Mouse (Mus musculus): ENCODE results near the gene Ackr2.

Gene Ackr2

GRCm38 (mm10) chr9:121916102-121916501 is 17.9 kb downstream of the Ackr2 start, which contains the start of gene Cyp8b1:
Gene Cyp8b1 (minus strand): TSS chr9:121916305.
- DNase-seq (ENCODE audit: low spot score in 2 of 2) = no peak

GRCm38 (mm10) chr9:121919027-121919501 is 20.9 kb downstream of the Ackr2 start:
- no peak for DNase-seq (ENCODE audit: low spot score in 2 of 2)

GRCm38 (mm10) chr9:121923443-121923842 is 25.3 kb downstream of the Ackr2 start:
- DNase-seq (ENCODE audit: low spot score in 2 of 2) = no peak

- DNase-seq (ENCODE audit: low spot score in 2 of 2) = no peak
These were observed 25.8 kb downstream of the Ackr2 start for GRCm38 (mm10) chr9:121923906-121924305.

- DNase-seq (ENCODE audit: low spot score in 2 of 2) = no peak
These were observed 26.9 kb downstream of the Ackr2 start for GRCm38 (mm10) chr9:121924901-121925560.

- DNase-seq (ENCODE audit: low spot score in 2 of 2) = no peak
These were observed 27.8 kb downstream of the Ackr2 start for GRCm38 (mm10) chr9:121925959-121926358.

- DNase-seq (ENCODE audit: low spot score in 2 of 2) = no peak
These were observed 28.7 kb downstream of the Ackr2 start for GRCm38 (mm10) chr9:121926634-121927405.

- no peak for DNase-seq (ENCODE audit: low spot score in 2 of 2)
These were observed 29.6 kb downstream of the Ackr2 start for GRCm38 (mm10) chr9:121927721-121928120.

- peak in 1 of 2 experiments; percentile 25 for DNase-seq (ENCODE audit: low spot score in 2 of 2)
These were observed 30.3 kb downstream of the Ackr2 start for GRCm38 (mm10) chr9:121928498-121928897.

GRCm38 (mm10) chr9:121934856-121935255 is 36.7 kb downstream of the Ackr2 start:
- no peak for DNase-seq (ENCODE audit: low spot score in 2 of 2)

GRCm38 (mm10) chr9:121936952-121937351 is 38.8 kb downstream of the Ackr2 start:
- no peak for DNase-seq (ENCODE audit: low spot score in 2 of 2)

GRCm38 (mm10) chr9:121937451-121937864 is 39.3 kb downstream of the Ackr2 start:
- DNase-seq (ENCODE audit: low spot score in 2 of 2) = no peak

- DNase-seq (ENCODE audit: low spot score in 2 of 2) = no peak
These were observed 39.8 kb downstream of the Ackr2 start for GRCm38 (mm10) chr9:121937944-121938355.

- no peak for DNase-seq (ENCODE audit: low spot score in 2 of 2)
These were observed 44.9 kb downstream of the Ackr2 start for GRCm38 (mm10) chr9:121943005-121943404.

- no peak for DNase-seq (ENCODE audit: low spot score in 2 of 2)
These were observed 45.5 kb downstream of the Ackr2 start for GRCm38 (mm10) chr9:121943628-121944027.

GRCm38 (mm10) chr9:121947784-121948183 is 49.6 kb downstream of the Ackr2 start:
- DNase-seq (ENCODE audit: low spot score in 2 of 2) = peak; percentile 51 to 67

GRCm38 (mm10) chr9:121948431-121948830 is 50.3 kb downstream of the Ackr2 start:
- no peak for DNase-seq (ENCODE audit: low spot score in 2 of 2)

GRCm38 (mm10) chr9:121950418-121951113 is 52.4 kb downstream of the Ackr2 start, which contains the start of gene Fam198a:
Gene Fam198a (plus strand): TSS chr9:121950988.
- DNase-seq (ENCODE audit: low spot score in 2 of 2) = peak; percentile 44 to 69

- DNase-seq (ENCODE audit: low spot score in 2 of 2) = no peak
These were observed 52.9 kb downstream of the Ackr2 start for GRCm38 (mm10) chr9:121951114-121951423.

- no peak for DNase-seq (ENCODE audit: low spot score in 2 of 2)
These were observed 54.4 kb downstream of the Ackr2 start for GRCm38 (mm10) chr9:121952596-121952995.

- DNase-seq (ENCODE audit: low spot score in 2 of 2) = no peak
These were observed 61.9 kb downstream of the Ackr2 start for GRCm38 (mm10) chr9:121959966-121960635.
